Mouse (Mus musculus) stomach, embryonic 14.5 days (tissue): Measurements from ENCODE around the gene Cxadr. TPM values are rescaled to one million over a fixed set of nuclear protein-coding genes. Genes with fewer than 3 reads are reported as not detected.

Experiments used
- ATAC-seq: fragments of 200-750 bp; cut with Nextera tagmentation; 2 replicates; pipeline ENCODE4 v1.8.0; 2017; ENCODE audit warnings: low read depth, moderate TSS enrichment; ENCODE audit not compliant: insufficient number of reproducible peaks, insufficient read depth, low FRiP score
- H3K27ac ChIP-seq: fragments of 300-500 bp; sonication (generic); 2 replicates; pipeline ENCODE4 v1.5.1; 2014; ENCODE audit warnings: mild to moderate bottlenecking, low read length, moderate library complexity, mixed read lengths
- H3K27me3 ChIP-seq: fragments of 300-500 bp; sonication (generic); 2 replicates; pipeline ENCODE4 v1.6.1; 2014; ENCODE audit warnings: low read length, control low read depth, mixed read lengths; ENCODE audit not compliant: control insufficient read depth, insufficient read depth
- H3K36me3 ChIP-seq: fragments of 300-500 bp; sonication (generic); 2 replicates; pipeline ENCODE4 v1.6.1; 2014; ENCODE audit warnings: mild to moderate bottlenecking, control low read depth, low read length, moderate library complexity, mixed read lengths; ENCODE audit not compliant: control insufficient read depth, insufficient read depth
- H3K4me1 ChIP-seq: fragments of 300-500 bp; sonication (generic); 2 replicates; pipeline ENCODE4 v1.6.1; 2014; ENCODE audit warnings: low read length, control low read depth, mixed read lengths; ENCODE audit not compliant: control insufficient read depth, insufficient read depth
- H3K4me2 ChIP-seq: fragments of 300-500 bp; sonication (generic); replicated peaks from 2 replicates; pipeline ENCODE4 v1.6.1; 2014; ENCODE audit warnings: low read depth, low read length, control low read depth
- H3K4me3 ChIP-seq: fragments of 300-500 bp; sonication (generic); 2 replicates; pipeline ENCODE4 v1.5.1; 2014; ENCODE audit warnings: low read depth, low read length, control low read depth
- H3K9ac ChIP-seq: fragments of 300-500 bp; sonication (generic); replicated peaks from 2 replicates; pipeline ENCODE4 v1.6.1; 2014; ENCODE audit warnings: low read depth, mild to moderate bottlenecking, control low read depth, low read length, moderate library complexity, mixed read lengths
- H3K9me3 ChIP-seq: fragments of 300-500 bp; sonication (generic); 2 replicates; pipeline ENCODE4 v1.6.1; 2016; ENCODE audit warnings: low read depth, low read length, control low read depth; ENCODE audit not compliant: control insufficient read depth
- WGBS: fragments of 180-500 bp; shearing (Covaris S2); extraction: QIAGEN DNeasy Blood & Tissue Kit; methylation state at CpG from one replicate; pipeline ENCODE4 v1.1.7; 2014; 5-methylcytosine and 5-hydroxymethylcytosine counted together
- polyA plus RNA-seq: library from polyadenylated mRNA; unstranded; fragments of >200 nt; fragmentation: Nextera tagmentation; extraction: Ambion mirVana; gene quantifications from 2 replicates; pipeline ENCODE4 v1.2.1, GENCODE M21; 2014

Gene Cxadr
- polyA plus RNA-seq, 1 experiment from 2014 or later: 50.1 TPM

- no peak overlapping the region for H3K9ac ChIP-seq
- no peaks in the 10 kb centered on the region for H3K9me3 ChIP-seq
- WGBS: 67% methylated on average over 3 of the region's 3 CpGs
- no peaks in the 10 kb centered on the region for H3K36me3 ChIP-seq
- no peak overlapping the region for H3K27ac ChIP-seq
- no peak for ATAC-seq
- 0 out of 2 replicates have a peak, but pooled peaks cover 3% of the 10 kb centered on the region for H3K4me1 ChIP-seq
- no peaks in the 10 kb centered on the region for H3K27me3 ChIP-seq
- no peak overlapping the region for H3K4me2 ChIP-seq
- no peak overlapping the region for H3K4me3 ChIP-seq
These were observed 33.1 kb upstream of the Cxadr start for GRCm38 (mm10) chr16:78268167-78268566.

GRCm38 (mm10) chr16:78274825-78275455 lies 26.3 kb upstream of the Cxadr start:
- no peaks in the 10 kb centered on the region for H3K36me3 ChIP-seq
- no peaks in the 10 kb centered on the region for H3K27me3 ChIP-seq
- H3K27ac ChIP-seq: no peak overlapping the region
- ATAC-seq: no peak
- no peaks in the 10 kb centered on the region for H3K9me3 ChIP-seq
- H3K4me1 ChIP-seq: no peaks in the 10 kb centered on the region
- no peak overlapping the region for H3K9ac ChIP-seq
- WGBS: 79% methylated on average over 9 of the region's 9 CpGs
- H3K4me2 ChIP-seq: no peak overlapping the region
- H3K4me3 ChIP-seq: no peak overlapping the region

- H3K4me2 ChIP-seq: no peak overlapping the region
These were observed 23.7 kb upstream of the Cxadr start for GRCm38 (mm10) chr16:78277567-78277966.

GRCm38 (mm10) chr16:78280093-78280881 lies 21.0 kb upstream of the Cxadr start:
- Histone ChIP-seq H3K9me3 (no peaks in the 10 kb centered on the region), H3K27me3 (no peaks in the 10 kb centered on the region), H3K36me3 (no peaks in the 10 kb centered on the region), H3K27ac (no peak overlapping the region), H3K4me3 (no peak overlapping the region), H3K4me1 (no peaks in the 10 kb centered on the region), H3K4me2 (no peak overlapping the region), H3K9ac (no peak overlapping the region)
- no peak for ATAC-seq
- WGBS: 77% methylated on average over 5 of the region's 5 CpGs

More at GRCm38 (mm10) chr16:78277567-78277966, 23.7 kb upstream of the Cxadr start:
- no peak overlapping the region for H3K27ac ChIP-seq
- H3K36me3 ChIP-seq: no peaks in the 10 kb centered on the region
- 54% methylated on average over 4 of the region's 4 CpGs for WGBS
- no peak for ATAC-seq
- H3K27me3 ChIP-seq: no peaks in the 10 kb centered on the region
- no peaks in the 10 kb centered on the region for H3K4me1 ChIP-seq
- H3K4me3 ChIP-seq: no peak overlapping the region
- H3K9me3 ChIP-seq: no peaks in the 10 kb centered on the region
- H3K9ac ChIP-seq: no peak overlapping the region

GRCm38 (mm10) chr16:78283231-78283630 lies 18.1 kb upstream of the Cxadr start:
- no peak for ATAC-seq
- H3K9me3 ChIP-seq: no peaks in the 10 kb centered on the region
- H3K27ac ChIP-seq: no peak overlapping the region
- WGBS: 30% methylated on average over 5 of the region's 5 CpGs
- no peak overlapping the region for H3K9ac ChIP-seq
- H3K27me3 ChIP-seq: no peaks in the 10 kb centered on the region
- no peak overlapping the region for H3K4me2 ChIP-seq
- H3K36me3 ChIP-seq: no peaks in the 10 kb centered on the region
- H3K4me1 ChIP-seq: no peaks in the 10 kb centered on the region
- H3K4me3 ChIP-seq: no peak overlapping the region

GRCm38 (mm10) chr16:78294051-78294450 lies 7.2 kb upstream of the Cxadr start:
- H3K4me2 ChIP-seq: no peak overlapping the region
- ATAC-seq: no peak
- H3K36me3 ChIP-seq: no peaks in the 10 kb centered on the region
- H3K27ac ChIP-seq: no peak overlapping the region
- H3K27me3 ChIP-seq: no peaks in the 10 kb centered on the region
- no peaks in the 10 kb centered on the region for H3K4me1 ChIP-seq
- H3K9ac ChIP-seq: no peak overlapping the region
- no peaks in the 10 kb centered on the region for H3K9me3 ChIP-seq
- 84% methylated on average over 1 of the region's 1 CpGs for WGBS
- no peak overlapping the region for H3K4me3 ChIP-seq

GRCm38 (mm10) chr16:78294606-78295275 lies 6.5 kb upstream of the Cxadr start:
- WGBS: 47% methylated on average over 5 of the region's 5 CpGs
- no peaks in the 10 kb centered on the region for H3K27me3 ChIP-seq
- peak; percentile 69; the same call in 1 of the 2 replicates for ATAC-seq
- H3K4me2 ChIP-seq: no peak overlapping the region
- no peaks in the 10 kb centered on the region for H3K4me1 ChIP-seq
- no peak overlapping the region for H3K4me3 ChIP-seq
- no peak overlapping the region for H3K9ac ChIP-seq
- H3K36me3 ChIP-seq: no peaks in the 10 kb centered on the region
- H3K9me3 ChIP-seq: no peaks in the 10 kb centered on the region
- H3K27ac ChIP-seq: 0 out of 2 replicates have a peak overlapping the region, but pooled peaks have one; percentile 2

GRCm38 (mm10) chr16:78295601-78296000 lies 5.7 kb upstream of the Cxadr start:
- Histone ChIP-seq H3K4me2 (no peak overlapping the region), H3K9me3 (no peaks in the 10 kb centered on the region), H3K9ac (no peak overlapping the region), H3K27ac (no peak overlapping the region), H3K4me3 (no peak overlapping the region), H3K27me3 (no peaks in the 10 kb centered on the region), H3K4me1 (no peaks in the 10 kb centered on the region), H3K36me3 (no peaks in the 10 kb centered on the region)
- 0 out of 2 replicates have a peak, but pooled peaks have one; percentile 47 for ATAC-seq
- WGBS: 62% methylated on average over 4 of the region's 4 CpGs
